25 mouse cellular contexts compared by ENCODE assay signal in the genomic region with DNA sequence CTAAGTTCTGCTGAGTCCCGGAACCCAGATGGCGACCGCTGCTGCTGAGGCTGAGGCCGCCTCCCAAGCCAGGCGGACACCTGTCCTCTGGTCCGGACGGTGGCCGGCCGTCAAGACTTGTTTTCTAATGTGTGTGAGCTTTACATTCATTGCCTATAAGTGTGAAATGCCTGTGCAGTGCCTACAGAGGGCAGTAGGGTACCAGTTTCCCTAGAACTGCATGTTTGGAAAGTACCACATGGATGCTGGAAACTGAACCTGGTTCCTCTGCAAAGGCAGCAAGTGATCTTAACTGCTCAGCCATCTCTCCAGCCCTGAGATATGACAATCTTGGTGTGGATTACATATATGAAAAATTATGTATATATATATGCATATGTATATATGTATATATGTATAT.
A peak's percentile ranks its signal among the peaks of the same experiment; 100 is the strongest.
DNase-seq lines count a peak whose midpoint lies in the region; ATAC-seq and TF ChIP-seq lines count a peak whose summit lies in the region.
"Had no signal": no experiment of that assay in that cellular context is flagged by ENCODE, and none has a peak within 500 bp of the region (broad histone marks: within the 10 kb centered on the region; RNA-seq: fewer than 3 reads in every experiment).

No protein-coding gene starts in this region.

- H3K27ac ChIP-seq in forebrain, embryonic 16.5 days (ENCODE audit: low read length): 0 out of 2 replicates have a peak overlapping the region, but pooled peaks have one; percentile 10
- H3K27ac ChIP-seq in forebrain, embryonic 11.5 days (ENCODE audit: low read depth, low read length): no peak overlapping the region
- no peak overlapping the region for H3K27ac ChIP-seq in layer of hippocampus, adult 2 months
- no peak overlapping the region for H3K27ac ChIP-seq in ES-Bruce4 (ENCODE audit: insufficient read depth, low read length)
- H3K27ac ChIP-seq: forebrain, embryonic 10.5 days; heart, embryonic 10.5 days; hindbrain, embryonic 12.5 days; limb, embryonic 15.5 days; liver, embryonic 15.5 days had no signal

- 91% methylated on average over 7 of the region's 9 CpGs for WGBS in forebrain, embryonic 16.5 days
- 92% methylated on average over 8 of the region's 9 CpGs for WGBS in forebrain, embryonic 11.5 days

- no peak for ATAC-seq in forebrain, embryonic 16.5 days
- no peak for ATAC-seq in forebrain, embryonic 11.5 days (replicated peaks; ENCODE audit: low FRiP score)
- ATAC-seq: intestine, embryonic 16.5 days had no signal

- no peaks in the 10 kb centered on the region for H3K9me3 ChIP-seq in forebrain, embryonic 16.5 days (ENCODE audit: control insufficient read depth, low read length)
- H3K9me3 ChIP-seq in forebrain, embryonic 11.5 days (ENCODE audit: control insufficient read depth, low read length): no peaks in the 10 kb centered on the region
- no peaks in the 10 kb centered on the region for H3K9me3 ChIP-seq in ES-Bruce4 (replicated peaks; ENCODE audit: control insufficient read depth, insufficient read depth, low read length, poor library complexity, severe bottlenecking)
- H3K9me3 ChIP-seq: forebrain, embryonic 10.5 days; heart, embryonic 10.5 days; hindbrain, embryonic 12.5 days; limb, embryonic 15.5 days; liver, embryonic 15.5 days had no signal

- no peak overlapping the region for H3K9ac ChIP-seq in forebrain, embryonic 16.5 days (replicated peaks; ENCODE audit: low read depth, low read length)
- no peak overlapping the region for H3K9ac ChIP-seq in forebrain, embryonic 11.5 days (ENCODE audit: low read length)
- no peak overlapping the region for H3K9ac ChIP-seq in ES-Bruce4 (ENCODE audit: low read depth, poor library complexity, severe bottlenecking)
- H3K9ac ChIP-seq: hindbrain, embryonic 12.5 days; limb, embryonic 15.5 days; liver, embryonic 15.5 days had no signal

- no peak overlapping the region for H3K4me3 ChIP-seq in forebrain, embryonic 16.5 days (replicated peaks; ENCODE audit: low read length)
- H3K4me3 ChIP-seq in forebrain, embryonic 11.5 days (ENCODE audit: low read depth, low read length): no peak overlapping the region
- H3K4me3 ChIP-seq in layer of hippocampus, adult 2 months: no peak overlapping the region
- H3K4me3 ChIP-seq in ES-Bruce4 (ENCODE audit: low read depth, low read length): no peak overlapping the region
- H3K4me3 ChIP-seq: forebrain, embryonic 10.5 days; heart, embryonic 10.5 days; hindbrain, embryonic 12.5 days; limb, embryonic 15.5 days; liver, embryonic 15.5 days; myocyte had no signal

- no peak for TF ChIP-seq POLR2A in ES-Bruce4 (IDR thresholded peaks at IDR 0.05; ENCODE audit: insufficient read depth, low read length)
- TF ChIP-seq POLR2A in brain, embryonic 14.5 days (IDR thresholded peaks at IDR 0.05; ENCODE audit: borderline replicate concordance, extremely low read depth, insufficient read depth, insufficient read length, poor library complexity, severe bottlenecking): no peak

- no peaks in the 10 kb centered on the region for H3K36me3 ChIP-seq in forebrain, embryonic 16.5 days (ENCODE audit: control insufficient read depth, insufficient read depth)
- no peaks in the 10 kb centered on the region for H3K36me3 ChIP-seq in forebrain, embryonic 11.5 days (ENCODE audit: control insufficient read depth, insufficient read depth, low read length)
- H3K36me3 ChIP-seq in ES-Bruce4 (ENCODE audit: control insufficient read depth, insufficient read depth, low read length, poor library complexity, severe bottlenecking): no peaks in the 10 kb centered on the region
- H3K36me3 ChIP-seq: forebrain, embryonic 10.5 days; heart, embryonic 10.5 days; hindbrain, embryonic 12.5 days; limb, embryonic 15.5 days; liver, embryonic 15.5 days had no signal

- peak; percentile 29; the same call in 1 of the 2 replicates for TF ChIP-seq CTCF in layer of hippocampus, adult 2 months (conservative IDR thresholded peaks at IDR 0.05)
- TF ChIP-seq CTCF in ES-Bruce4 (IDR thresholded peaks at IDR 0.05; ENCODE audit: low read depth, low read length): peak; percentile 3
- TF ChIP-seq CTCF in brain, embryonic 14.5 days (IDR thresholded peaks at IDR 0.05; ENCODE audit: borderline replicate concordance, extremely low read depth, insufficient read depth, insufficient read length): 0 out of 2 replicates have a peak, but pooled peaks have one; percentile 7

- DNase-seq in forebrain, embryonic 11.5 days (ENCODE audit: low spot score): no peak
- DNase-seq in layer of hippocampus, adult 2 months (ENCODE audit: low spot score in 2 of 2): no peak
- DNase-seq in layer of hippocampus, postnatal 10 days (ENCODE audit: low spot score in 2 of 2): no peak
- DNase-seq in brain, embryonic 14.5 days (ENCODE audit: low read depth): no peak
- DNase-seq in left cerebral cortex, postnatal 10 days (ENCODE audit: extremely low spot score in 1 of 2, low spot score in 2 of 2): no peak
- DNase-seq in ovary, postnatal 10 days (ENCODE audit: low spot score): no peak
- DNase-seq: adrenal gland, postnatal 25 days; B cell, adult 2 months; cerebellum, adult 18-20 months; cerebellum, postnatal 36 days; gastrocnemius, postnatal 36 days; heart, postnatal 10 days; layer of hippocampus, postnatal 36 days; lung, postnatal 10 days; midbrain, embryonic 14.5 days; thymus, postnatal 25 days had no signal

- intact Hi-C loops in left cerebral cortex, postnatal 10 days (cut with DNase I): no loop called here

- no peaks in the 10 kb centered on the region for H3K27me3 ChIP-seq in forebrain, embryonic 16.5 days (replicated peaks; ENCODE audit: control insufficient read depth, insufficient read depth, low read length)
- H3K27me3 ChIP-seq in forebrain, embryonic 11.5 days (ENCODE audit: control insufficient read depth, insufficient read depth, low read length): no peaks in the 10 kb centered on the region
- H3K27me3 ChIP-seq in ES-Bruce4 (ENCODE audit: control insufficient read depth, insufficient read depth, low read length, poor library complexity, severe bottlenecking): no peaks in the 10 kb centered on the region
- H3K27me3 ChIP-seq: hindbrain, embryonic 12.5 days; limb, embryonic 15.5 days; liver, embryonic 15.5 days had no signal

- no peak overlapping the region for H3K4me2 ChIP-seq in forebrain, embryonic 16.5 days (ENCODE audit: low read length)
- no peak overlapping the region for H3K4me2 ChIP-seq in forebrain, embryonic 11.5 days (ENCODE audit: low read depth, low read length, severe bottlenecking)
- H3K4me2 ChIP-seq: hindbrain, embryonic 12.5 days; limb, embryonic 15.5 days; liver, embryonic 15.5 days had no signal

- H3K4me1 ChIP-seq in forebrain, embryonic 16.5 days (replicated peaks; ENCODE audit: control insufficient read depth, insufficient read depth, low read length): 0 out of 2 replicates have a peak, but pooled peaks cover 3% of the 10 kb centered on the region
- H3K4me1 ChIP-seq in forebrain, embryonic 11.5 days (replicated peaks; ENCODE audit: control insufficient read depth, insufficient read depth, low read length): no peaks in the 10 kb centered on the region
- no peaks in the 10 kb centered on the region for H3K4me1 ChIP-seq in ES-Bruce4 (ENCODE audit: control insufficient read depth, insufficient read depth, low read length)
- H3K4me1 ChIP-seq: forebrain, embryonic 10.5 days; heart, embryonic 10.5 days; hindbrain, embryonic 12.5 days; limb, embryonic 15.5 days; liver, embryonic 15.5 days had no signal

- TF ChIP-seq EP300 in ES-Bruce4 (IDR thresholded peaks at IDR 0.05; ENCODE audit: insufficient read depth, low read depth, low read length): no peak
